Mouse (Mus musculus) forebrain, embryonic 14.5 days (tissue): ENCODE data around the gene Gdf15. TPM values are rescaled to one million over a fixed set of nuclear protein-coding genes. Genes with fewer than 3 reads are reported as not detected.

ENCODE experiments used
- ATAC-seq: fragments of 200-750 bp; cut with Nextera tagmentation; 2 replicates; pipeline ENCODE4 v1.8.0; 2017; ENCODE audit warnings: mild to moderate bottlenecking, moderate library complexity
- DNase-seq: peaks from one replicate; pipeline ENCODE4 v3.0.0-alpha.2; 2015; ENCODE audit warnings: low spot score
- H3K27ac ChIP-seq: fragments of 300-500 bp; sonication (generic); 2 replicates; pipeline ENCODE4 v1.5.1; 2014; ENCODE audit warnings: low read depth, mild to moderate bottlenecking, control low read depth, low read length, moderate library complexity
- H3K27me3 ChIP-seq: fragments of 300-500 bp; sonication (generic); replicated peaks from 2 replicates; pipeline ENCODE4 v1.6.1; 2014; ENCODE audit warnings: low read length, control low read depth, mixed read lengths; ENCODE audit not compliant: control insufficient read depth, insufficient read depth
- H3K36me3 ChIP-seq: fragments of 300-500 bp; sonication (generic); 2 replicates; pipeline ENCODE4 v1.6.1; 2014; ENCODE audit warnings: low read length, control low read depth; ENCODE audit not compliant: control insufficient read depth, insufficient read depth
- H3K4me1 ChIP-seq: fragments of 300-500 bp; sonication (generic); 2 replicates; pipeline ENCODE4 v1.6.1; 2014; ENCODE audit warnings: antibody characterized with exemption, low read length, control low read depth; ENCODE audit not compliant: control insufficient read depth, insufficient read depth
- H3K4me2 ChIP-seq: fragments of 300-500 bp; sonication (generic); 2 replicates; pipeline ENCODE4 v1.6.1; 2014; ENCODE audit warnings: mild to moderate bottlenecking, control low read depth, low read length
- H3K4me3 ChIP-seq: fragments of 300-500 bp; sonication (generic); 2 replicates; pipeline ENCODE4 v1.5.1; 2014; ENCODE audit warnings: low read depth, low read length, control low read depth
- H3K9ac ChIP-seq: fragments of 300-500 bp; sonication (generic); 2 replicates; pipeline ENCODE4 v1.6.1; 2014; ENCODE audit warnings: mild to moderate bottlenecking, low read length, control low read depth, moderate library complexity
- H3K9me3 ChIP-seq: fragments of 300-500 bp; sonication (generic); replicated peaks from 2 replicates; pipeline ENCODE4 v1.6.1; 2016; ENCODE audit warnings: low read length, control low read depth, mixed read lengths; ENCODE audit not compliant: control insufficient read depth
- WGBS: fragments of 180-500 bp; shearing (Covaris S2); extraction: QIAGEN DNeasy Blood & Tissue Kit; methylation state at CpG from one replicate; pipeline ENCODE4 v1.1.7; 2014; 5-methylcytosine and 5-hydroxymethylcytosine counted together
- polyA plus RNA-seq: library from polyadenylated mRNA; unstranded; fragments of >200 nt; fragmentation: Nextera tagmentation; extraction: Ambion mirVana; gene quantifications from 2 replicates; pipeline ENCODE4 v1.2.1, GENCODE M21; 2014

Gdf15 gene
- polyA plus RNA-seq, 1 experiment from 2014 or later, result 0.20 TPM

DNA sequence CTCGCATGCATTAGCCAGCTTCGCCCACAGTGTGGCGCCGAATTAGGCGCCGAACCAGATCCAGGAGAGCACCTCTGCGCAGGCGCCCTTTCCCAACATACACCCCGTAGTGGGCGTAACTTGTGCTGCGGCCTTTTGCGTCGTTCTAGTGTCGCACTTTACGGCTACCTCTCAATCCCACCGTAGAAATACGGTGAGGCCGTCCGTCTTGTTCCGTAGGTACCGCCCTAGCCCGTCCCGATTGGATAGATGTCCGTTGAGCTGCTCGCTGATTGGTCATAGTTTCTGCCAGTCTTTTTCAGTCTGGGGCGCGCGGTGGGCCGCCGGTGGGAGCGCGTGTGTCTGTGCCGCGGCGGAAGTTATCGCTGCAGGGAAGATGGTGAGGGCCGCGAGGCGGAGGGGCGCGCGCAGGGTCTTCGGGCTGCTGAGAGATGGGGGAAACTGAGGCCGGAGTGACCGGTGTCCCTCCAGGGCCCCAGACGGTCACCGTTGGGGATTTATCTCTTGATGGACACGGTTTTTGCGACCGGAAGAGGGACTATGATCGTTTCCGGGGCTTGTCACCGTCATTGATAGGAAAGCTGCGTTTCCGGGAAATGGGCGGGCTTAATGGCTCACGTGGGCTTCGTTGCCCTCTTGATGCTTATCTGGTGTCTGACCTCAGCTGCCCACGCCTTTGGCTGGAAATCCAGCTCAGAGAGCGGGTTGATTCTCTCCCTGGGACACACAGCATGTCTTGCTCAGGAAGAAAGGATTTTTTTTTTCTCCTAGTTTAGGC is 41.0 kb upstream of the Gdf15 start, which contains the start of gene Lsm4:
Gene Lsm4, plus strand, starts transcription at position 170 of the 778 bp plus-strand sequence.
- no peaks in the 10 kb centered on the region for H3K9me3 ChIP-seq
- H3K4me1 ChIP-seq, result peaks cover 10% of the 10 kb centered on the region
- H3K9ac ChIP-seq, result peak within 1 kb of the TSS; percentile 71
- peak; percentile 98 for ATAC-seq
- under 1% methylated on average over 58 of the region's 60 CpGs for WGBS
- no peaks in the 10 kb centered on the region for H3K27me3 ChIP-seq
- DNase-seq, result peak; percentile 100
- H3K36me3 ChIP-seq, result peaks cover 10% of the 10 kb centered on the region
- peak within 1 kb of the TSS; percentile 85 for H3K4me2 ChIP-seq
- H3K27ac ChIP-seq, result peak within 1 kb of the TSS; percentile 96
- peak within 1 kb of the TSS; percentile 62 for H3K4me3 ChIP-seq

DNA sequence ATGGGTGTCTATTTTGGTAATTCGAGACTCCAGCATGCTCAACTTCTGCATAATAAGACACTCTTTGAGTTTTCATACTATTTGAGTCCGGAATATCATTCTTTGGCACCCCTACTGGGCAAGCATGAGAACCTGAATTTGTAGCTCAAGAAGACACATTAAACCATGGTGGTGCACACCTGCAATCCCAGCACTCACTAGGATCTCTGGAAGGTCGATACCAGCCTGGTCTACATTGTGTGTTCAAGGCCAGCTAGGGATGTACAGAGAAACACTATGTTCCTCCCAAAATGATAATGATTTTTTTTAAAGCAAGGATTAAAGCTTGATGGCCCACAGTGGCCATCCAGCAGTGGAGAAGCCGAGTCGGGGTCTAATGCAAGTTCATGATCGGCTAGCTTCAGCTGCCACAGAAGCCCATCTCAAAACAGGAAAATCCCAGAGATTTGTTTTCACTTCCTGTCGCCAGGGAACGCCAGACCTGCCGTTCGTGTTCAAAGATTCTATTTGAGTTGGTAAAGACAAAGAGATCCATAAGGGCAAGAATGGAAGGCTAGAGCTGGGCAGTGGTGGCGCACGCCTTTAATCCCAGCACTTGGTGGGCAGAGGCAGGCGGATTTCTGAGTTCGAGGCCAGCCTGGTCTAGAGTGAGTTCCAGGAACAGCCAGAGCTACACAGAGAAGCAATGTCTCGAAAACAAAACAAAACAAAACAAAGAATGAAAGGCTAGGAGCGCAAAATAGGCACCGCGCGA is 40.2 kb upstream of the Gdf15 start:
- no peak for ATAC-seq
- Histone ChIP-seq H3K27me3 (no peaks in the 10 kb centered on the region), H3K27ac (peak overlapping the region; percentile 87), H3K9me3 (no peaks in the 10 kb centered on the region), H3K36me3 (peaks cover 3% of the 10 kb centered on the region; the same call in 1 of the 2 replicates), H3K9ac (peak overlapping the region; percentile 66), H3K4me3 (peak overlapping the region; percentile 62), H3K4me1 (peaks cover 10% of the 10 kb centered on the region), H3K4me2 (peak overlapping the region; percentile 49)
- no peak for DNase-seq
- 37% methylated on average over 19 of the region's 19 CpGs for WGBS

DNA sequence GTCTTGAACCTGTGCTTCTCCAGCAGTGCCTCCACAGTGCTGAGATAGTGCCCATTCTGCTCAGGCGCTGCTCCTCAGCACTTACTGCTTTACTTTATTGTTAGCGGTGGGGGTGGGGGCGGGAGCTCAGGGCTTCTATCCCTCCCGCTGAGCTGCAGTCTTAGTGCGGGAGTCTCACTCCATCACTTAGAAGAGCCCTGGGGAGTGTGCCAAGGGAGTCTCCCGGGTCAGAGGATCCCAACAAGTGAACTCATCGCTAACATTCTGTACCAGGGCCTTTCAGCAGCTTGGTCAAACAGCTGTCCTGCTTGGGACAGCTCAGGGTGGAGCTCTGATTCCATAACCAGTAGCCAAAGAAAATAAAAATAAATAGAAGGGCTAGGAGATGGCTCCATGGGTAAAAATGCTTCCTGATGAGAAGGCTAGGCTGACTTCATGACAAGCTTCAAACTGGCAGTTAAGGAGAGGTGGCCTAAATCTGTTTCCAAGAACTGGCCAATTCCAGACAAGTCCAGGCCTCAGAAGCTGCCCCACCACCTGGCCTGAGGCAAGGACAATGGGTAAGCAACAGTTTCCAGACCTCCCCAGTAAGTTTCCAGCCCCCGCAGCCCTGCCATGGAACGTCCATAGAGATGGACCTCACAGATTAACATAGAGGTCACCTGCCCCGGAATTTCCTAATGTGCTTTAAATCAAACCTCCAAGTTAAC is 39.5 kb upstream of the Gdf15 start:
- 0 out of 2 replicates have a peak overlapping the region, but pooled peaks have one; percentile 87 for H3K27ac ChIP-seq
- H3K36me3 ChIP-seq, result no peaks in the 10 kb centered on the region
- 60% methylated on average over 10 of the region's 10 CpGs for WGBS
- H3K9ac ChIP-seq, result no peak overlapping the region
- no peaks in the 10 kb centered on the region for H3K9me3 ChIP-seq
- no peak for DNase-seq
- no peak overlapping the region for H3K4me3 ChIP-seq
- no peaks in the 10 kb centered on the region for H3K27me3 ChIP-seq
- peaks cover 10% of the 10 kb centered on the region for H3K4me1 ChIP-seq
- no peak overlapping the region for H3K4me2 ChIP-seq
- no peak for ATAC-seq

DNA sequence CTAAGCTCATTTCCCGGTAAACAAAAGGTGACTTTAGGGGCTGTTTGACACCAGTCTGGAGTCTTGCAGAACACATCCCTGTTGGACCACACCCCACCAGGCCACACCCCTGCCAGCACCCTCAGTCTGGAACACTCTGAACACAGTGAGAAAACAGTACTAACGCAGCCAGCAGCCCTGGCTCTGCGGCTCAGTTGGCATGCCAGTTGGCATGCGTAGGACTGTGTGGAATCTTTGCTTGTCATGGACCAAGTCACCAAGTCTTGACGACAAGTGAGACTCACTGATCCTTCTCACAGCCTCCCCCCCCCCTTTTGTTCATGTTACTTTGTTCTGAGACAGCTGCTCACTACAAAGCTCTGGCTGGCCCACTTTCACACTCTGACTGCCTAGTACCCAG is 34.8 kb upstream of the Gdf15 start:
- Histone ChIP-seq H3K4me1 (no peaks in the 10 kb centered on the region), H3K4me2 (no peak overlapping the region), H3K27me3 (no peaks in the 10 kb centered on the region), H3K9ac (no peak overlapping the region), H3K9me3 (no peaks in the 10 kb centered on the region), H3K4me3 (no peak overlapping the region), H3K27ac (no peak overlapping the region), H3K36me3 (no peaks in the 10 kb centered on the region)
- DNase-seq (peak; percentile 49), ATAC-seq (peak; percentile 50; the same call in 1 of the 2 replicates)
- WGBS, result 58% methylated on average over 5 of the region's 5 CpGs

DNA sequence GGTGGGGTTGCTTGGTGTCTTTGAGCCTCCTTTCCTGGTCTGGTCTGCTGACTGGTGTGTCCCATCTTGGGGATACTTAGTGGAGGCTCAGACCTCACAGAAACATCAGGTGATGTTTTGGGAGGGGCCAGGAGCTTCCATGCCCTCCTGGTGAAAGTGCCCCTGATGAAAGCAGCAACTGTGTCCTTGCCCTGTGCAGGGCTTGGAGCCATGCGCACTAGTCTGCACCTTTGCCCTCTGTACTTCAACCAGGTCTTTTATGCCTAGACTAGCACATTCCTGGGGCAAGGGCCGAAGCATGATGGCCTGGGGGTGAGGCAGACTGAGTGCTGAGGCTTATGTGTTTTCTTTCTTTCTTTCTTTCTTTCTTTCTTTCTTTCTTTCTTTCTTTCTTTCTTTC is 33.3 kb upstream of the Gdf15 start:
- 81% methylated on average over 2 of the region's 2 CpGs for WGBS
- Histone ChIP-seq H3K4me1 (no peaks in the 10 kb centered on the region), H3K36me3 (no peaks in the 10 kb centered on the region), H3K9ac (no peak overlapping the region), H3K27me3 (no peaks in the 10 kb centered on the region), H3K4me3 (no peak overlapping the region), H3K9me3 (no peaks in the 10 kb centered on the region), H3K4me2 (no peak overlapping the region), H3K27ac (no peak overlapping the region)
- no peak for ATAC-seq
- DNase-seq, result no peak

DNA sequence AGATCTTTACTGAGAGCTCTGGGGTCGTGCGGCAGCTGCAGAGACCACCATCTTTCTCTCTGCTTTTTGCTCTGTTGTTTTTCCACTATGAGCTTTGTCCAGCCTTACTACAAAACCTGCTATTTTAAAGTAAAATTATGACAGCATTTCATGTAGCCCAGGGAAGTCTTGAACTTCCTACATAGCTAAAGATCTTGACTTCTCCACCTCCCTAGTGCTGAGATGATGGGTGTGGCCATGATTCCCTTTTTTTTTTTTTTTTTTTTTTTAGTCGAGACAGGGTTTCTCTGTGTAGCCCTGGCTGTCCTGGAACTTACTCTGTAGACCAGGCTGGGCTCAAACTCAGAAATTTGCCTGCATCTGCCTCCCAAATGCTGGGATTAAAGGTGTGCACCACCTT is 32.4 kb upstream of the Gdf15 start:
- 84% methylated on average over 3 of the region's 3 CpGs for WGBS
- Histone ChIP-seq H3K36me3 (no peaks in the 10 kb centered on the region), H3K4me3 (no peak overlapping the region), H3K9ac (no peak overlapping the region), H3K4me2 (no peak overlapping the region), H3K9me3 (no peaks in the 10 kb centered on the region), H3K27me3 (no peaks in the 10 kb centered on the region), H3K27ac (no peak overlapping the region), H3K4me1 (peaks cover 6% of the 10 kb centered on the region; the same call in 1 of the 2 replicates)
- ATAC-seq, result no peak
- DNase-seq, result no peak

DNA sequence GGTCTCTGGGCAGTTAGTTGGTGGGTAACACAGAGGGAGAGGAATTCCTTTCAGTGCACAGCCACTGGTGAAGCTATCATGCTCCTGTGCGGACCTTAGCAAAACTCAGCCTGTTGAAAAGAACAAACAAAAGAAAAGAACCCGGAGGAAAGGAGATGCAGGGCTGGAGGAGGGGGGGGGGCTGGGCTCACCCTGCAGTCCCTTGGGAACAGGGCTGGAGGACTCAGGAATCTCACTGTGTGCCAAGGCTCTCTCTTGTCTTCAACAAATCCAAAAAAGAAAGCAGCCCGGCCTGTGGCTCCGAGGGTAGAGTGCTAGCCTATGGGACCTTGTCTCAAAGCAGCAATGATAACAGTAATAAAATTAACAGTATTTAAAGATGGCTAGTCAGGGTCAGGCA is 31.4 kb upstream of the Gdf15 start:
- Histone ChIP-seq H3K4me2 (no peak overlapping the region), H3K27ac (no peak overlapping the region), H3K9ac (no peak overlapping the region; the same call in 1 of the 2 replicates), H3K4me3 (no peak overlapping the region), H3K27me3 (no peaks in the 10 kb centered on the region), H3K36me3 (no peaks in the 10 kb centered on the region), H3K4me1 (peaks cover 10% of the 10 kb centered on the region), H3K9me3 (no peaks in the 10 kb centered on the region)
- ATAC-seq (no peak), DNase-seq (no peak)
- WGBS, result 41% methylated on average over 4 of the region's 4 CpGs

DNA sequence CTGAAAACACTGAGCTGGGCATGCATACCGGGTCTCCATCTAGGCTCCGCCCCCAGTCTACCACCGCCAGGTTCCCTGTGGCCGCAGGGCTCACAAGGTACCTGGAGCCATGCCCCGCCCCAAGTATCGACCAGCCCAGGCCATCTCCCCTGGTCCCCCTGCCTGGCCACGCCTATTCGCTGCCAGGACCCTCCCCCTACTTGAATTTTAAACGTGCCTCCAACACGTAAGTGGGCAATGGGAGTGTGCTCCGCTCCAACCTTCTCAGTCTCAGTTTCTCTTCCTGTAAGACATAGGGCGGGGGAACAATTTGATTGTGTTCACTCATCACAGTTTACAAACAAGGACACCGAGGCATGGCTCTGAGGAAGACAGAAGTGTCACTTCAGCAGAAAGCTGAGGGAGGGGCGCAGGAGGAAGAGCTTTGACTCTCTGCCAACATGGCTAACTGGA is 28.0 kb upstream of the Gdf15 start, which contains the start of gene Pgpep1:
Gene Pgpep1, minus strand, starts transcription at position 116 of the 453 bp plus-strand sequence.
- Histone ChIP-seq H3K9me3 (no peaks in the 10 kb centered on the region), H3K4me1 (peaks cover 28% of the 10 kb centered on the region), H3K27ac (peak within 1 kb of the TSS; percentile 31; the same call in 1 of the 2 replicates), H3K36me3 (peaks cover 3% of the 10 kb centered on the region; the same call in 1 of the 2 replicates), H3K9ac (peak within 1 kb of the TSS; percentile 78), H3K4me3 (peak within 1 kb of the TSS; percentile 63), H3K27me3 (no peaks in the 10 kb centered on the region), H3K4me2 (peak within 1 kb of the TSS; percentile 90)
- ATAC-seq (peak; percentile 55), DNase-seq (no peak)
- 4% methylated on average over 14 of the region's 14 CpGs for WGBS
